Mouse (Mus musculus): ENCODE measurements around the gene Snrpd3. TPM values are rescaled to one million over a fixed set of nuclear protein-coding genes. Genes with fewer than 3 reads are reported as not detected.
"Not testable (repeated sequence)": the region's sequence is repeated elsewhere in the genome, so short reads cannot be mapped to it uniquely, and the experiment has no call there.

The Snrpd3 gene
- total RNA-seq, 2 experiments from 2014 or later, result 62.0 to 74.5 TPM

DNA sequence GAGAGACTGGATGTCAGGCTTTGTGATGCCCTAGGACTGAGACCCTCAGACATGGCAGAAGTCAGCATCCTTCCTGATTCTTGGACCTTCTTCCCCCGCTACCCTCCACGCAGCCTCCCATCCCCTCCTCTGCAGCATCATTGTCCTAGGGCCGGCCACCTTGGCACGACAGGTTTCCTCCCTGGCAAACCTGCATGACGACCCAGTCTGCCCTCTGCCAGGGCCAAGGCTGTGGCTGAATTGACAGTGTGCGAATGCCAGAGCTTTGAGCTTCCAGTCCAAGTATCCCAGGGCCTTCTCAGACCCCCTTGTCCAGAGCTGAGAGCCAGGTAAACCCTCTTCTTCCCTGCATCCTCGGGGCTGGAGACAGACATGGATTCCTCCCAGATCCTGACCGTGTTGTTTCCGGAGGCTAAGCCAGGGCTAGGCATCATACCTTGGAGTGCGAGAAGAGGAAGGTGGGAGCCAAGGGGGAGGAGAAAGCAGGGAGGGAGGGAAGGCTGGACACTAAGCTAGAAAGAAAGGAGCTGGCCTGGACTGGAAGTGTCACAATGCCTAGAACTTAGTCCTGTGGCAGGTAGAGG is 43.8 kb downstream of the Snrpd3 start, which contains the start of gene Ggt1:
Gene Ggt1 (plus strand): TSS at position 534 of the 584 bp plus-strand sequence.
- DNase-seq, result no peak
- intact Hi-C loops (cut with DNase I), result no loop called here

DNA sequence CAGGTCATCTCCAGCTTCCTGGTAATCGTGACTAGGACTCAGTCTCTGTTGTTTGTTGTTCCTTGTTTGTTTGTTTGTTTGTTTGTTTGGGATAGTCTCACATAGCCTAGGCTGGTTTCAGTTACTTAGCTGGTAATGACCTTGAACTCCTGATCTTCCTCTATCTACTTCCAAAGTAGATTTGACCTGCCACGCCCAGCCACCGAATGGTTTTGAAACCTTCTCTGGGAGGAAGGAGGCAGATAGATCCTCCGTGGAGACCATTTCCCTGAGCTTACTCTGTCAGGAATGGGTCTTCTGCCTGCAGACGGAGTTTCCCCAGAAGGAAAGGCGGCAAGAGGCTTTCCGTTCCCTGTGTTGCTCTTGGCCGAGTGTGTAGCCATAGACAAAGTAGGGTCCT is 45.2 kb downstream of the Snrpd3 start:
- intact Hi-C loops (cut with DNase I), result no loop called here
- no peak for DNase-seq

DNA sequence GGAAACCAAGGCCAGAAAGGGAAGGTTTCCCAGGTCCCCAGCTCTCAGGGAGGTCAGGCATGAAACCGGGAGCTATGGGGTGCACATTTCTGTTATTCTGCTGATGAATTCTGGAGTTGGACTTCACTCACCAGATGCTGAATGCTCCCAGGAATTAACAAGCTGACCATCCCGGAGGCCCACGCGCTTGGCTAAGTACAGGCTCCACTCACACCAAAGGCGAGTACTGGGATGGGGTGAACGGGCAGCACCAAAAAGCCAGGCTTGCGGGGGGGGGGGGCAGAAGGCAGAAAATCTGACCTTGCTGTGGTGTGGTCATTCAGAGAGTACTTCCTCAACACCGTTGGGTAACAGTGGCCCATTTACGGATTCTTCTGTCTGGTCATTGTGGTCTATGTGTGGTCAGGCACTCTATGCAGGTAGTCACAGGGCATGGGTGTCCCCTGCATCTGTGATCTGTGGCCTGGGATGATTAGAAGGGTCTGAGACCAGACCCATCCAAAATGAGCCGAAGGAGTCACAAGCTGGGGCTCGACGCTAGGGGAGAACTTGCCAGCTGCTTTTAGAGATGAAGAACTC is 47.4 kb downstream of the Snrpd3 start:
- DNase-seq, result no peak
- intact Hi-C loops (cut with DNase I), result no loop called here

DNA sequence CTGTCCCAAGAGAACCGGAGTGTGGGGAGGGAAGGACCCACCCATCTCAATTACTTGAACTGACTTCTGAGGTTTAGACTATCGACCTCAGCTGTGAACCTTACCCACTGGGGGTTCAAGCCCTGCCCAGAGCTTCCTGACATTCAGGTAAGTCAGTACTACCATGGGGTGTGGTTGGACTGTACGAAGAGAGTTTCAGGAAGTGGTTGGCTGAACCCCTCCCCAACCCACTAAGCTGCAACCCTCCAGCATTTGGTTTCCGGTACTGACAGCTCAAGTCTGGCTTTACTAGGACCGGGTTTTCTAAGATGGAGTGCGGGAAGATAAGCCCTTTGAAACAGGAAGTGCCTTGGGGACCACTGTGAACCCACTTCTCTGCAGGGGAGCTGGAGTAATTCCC is 48.1 kb downstream of the Snrpd3 start:
- intact Hi-C loops (cut with DNase I), result no loop called here

DNA sequence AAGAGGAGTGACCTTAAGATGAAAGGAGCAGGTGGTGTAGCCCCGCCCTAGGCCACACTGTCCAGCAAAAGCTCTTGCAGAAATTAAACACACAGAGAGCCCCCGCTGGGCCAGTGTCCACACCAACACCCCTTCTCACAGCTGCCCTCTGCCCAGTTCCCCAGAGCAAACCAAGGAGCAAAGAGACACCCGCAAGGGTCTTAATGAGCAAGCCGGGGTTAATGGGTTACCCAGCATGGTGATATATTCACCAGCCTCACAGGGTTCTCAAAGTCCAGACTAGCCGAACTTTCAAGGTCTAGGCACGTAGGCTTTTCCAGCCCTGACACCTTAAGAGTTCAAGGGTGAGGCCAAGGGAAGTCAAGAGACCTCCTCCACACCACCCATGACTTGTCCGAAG is 48.6 kb downstream of the Snrpd3 start:
- no peak for DNase-seq
- intact Hi-C loops (cut with DNase I), result no loop called here

More for the DNA sequence above, 48.1 kb downstream of the Snrpd3 start:
- no peak for DNase-seq

DNA sequence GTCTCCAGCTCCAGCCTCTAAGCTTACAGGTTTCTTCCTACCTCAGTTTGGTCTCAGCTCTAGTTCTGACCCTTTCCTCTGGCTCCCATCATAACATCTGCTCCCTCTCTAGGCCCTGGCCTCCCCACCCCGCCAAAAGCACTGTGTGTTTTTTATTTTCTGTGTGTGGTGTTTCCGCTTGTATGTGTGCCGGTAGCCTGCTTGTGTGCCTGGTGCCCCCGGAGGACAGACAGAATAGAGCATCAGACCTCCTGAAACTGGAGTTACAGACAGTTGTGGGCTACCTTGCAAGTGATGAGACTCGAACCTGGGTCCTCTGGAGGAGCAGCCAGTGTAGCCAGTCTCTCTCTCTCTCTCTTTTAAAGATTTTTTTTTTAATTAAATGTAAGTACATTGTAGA is 49.0 kb downstream of the Snrpd3 start:
- no peak for DNase-seq
- intact Hi-C loops (cut with DNase I), result no loop called here

DNA sequence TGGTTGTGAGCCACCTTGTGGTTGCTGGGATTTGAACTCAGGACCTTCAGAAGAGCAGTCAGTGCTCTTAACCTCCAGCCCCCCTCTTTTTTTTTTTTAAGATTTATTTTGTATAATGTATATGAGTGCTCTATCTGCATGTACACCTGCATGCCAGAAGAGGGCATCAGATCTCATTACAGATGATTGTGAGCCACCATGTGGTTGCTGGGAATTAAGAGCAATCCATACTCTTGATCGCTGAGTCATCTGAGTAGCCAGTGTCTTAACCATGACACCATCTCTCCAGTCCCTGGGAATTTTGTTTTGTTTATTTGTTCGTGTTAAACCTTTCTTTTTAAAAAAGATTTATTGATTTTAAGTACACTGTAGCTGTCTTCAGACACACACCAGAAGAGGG is 49.4 kb downstream of the Snrpd3 start:
- DNase-seq; intact Hi-C loops (cut with DNase I): not testable (repeated sequence)

DNA sequence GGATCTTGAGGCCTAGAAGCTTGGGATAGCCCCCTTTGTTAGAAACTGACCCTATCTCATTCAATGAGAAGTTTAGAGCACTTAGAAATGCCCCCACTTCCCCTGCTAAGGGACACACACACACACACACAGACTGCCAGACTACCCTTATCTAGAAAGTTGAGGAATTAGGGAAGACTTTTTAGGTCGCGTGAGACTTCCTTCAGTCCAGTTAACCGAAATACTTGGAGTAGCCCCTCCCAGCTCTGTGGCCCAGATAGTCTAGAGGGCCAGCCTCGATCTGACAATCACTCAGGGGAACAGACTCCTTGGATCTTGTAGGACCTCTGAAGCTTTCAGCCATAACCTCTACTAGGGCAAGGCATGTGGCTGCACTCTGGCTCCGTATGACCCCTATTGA is 50.7 kb downstream of the Snrpd3 start:
- peak in 1 of 2 experiments; percentile 1 for DNase-seq
- intact Hi-C loops (cut with DNase I), result no loop called here

DNA sequence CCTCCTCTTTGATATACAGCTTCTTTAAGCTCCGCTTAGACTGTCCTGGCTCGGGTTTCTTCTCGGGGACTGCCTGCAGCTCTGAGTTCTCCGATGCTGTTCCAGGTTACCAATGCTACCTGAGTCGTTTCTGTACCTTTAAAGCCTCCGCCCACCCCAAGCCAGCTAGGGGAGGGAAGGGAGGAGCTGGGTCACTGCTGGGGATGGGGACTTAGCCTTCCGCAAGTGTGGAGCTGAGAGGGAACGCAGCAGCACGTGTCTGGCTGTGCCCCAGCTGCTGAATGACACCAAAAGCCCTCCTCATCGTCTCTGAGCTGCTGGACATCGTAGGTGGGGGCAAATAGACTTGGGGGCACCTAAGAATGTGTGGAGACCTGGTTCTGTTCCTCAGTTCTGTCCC is 51.1 kb downstream of the Snrpd3 start:
- no peak for DNase-seq
- intact Hi-C loops (cut with DNase I), result no loop called here

DNA sequence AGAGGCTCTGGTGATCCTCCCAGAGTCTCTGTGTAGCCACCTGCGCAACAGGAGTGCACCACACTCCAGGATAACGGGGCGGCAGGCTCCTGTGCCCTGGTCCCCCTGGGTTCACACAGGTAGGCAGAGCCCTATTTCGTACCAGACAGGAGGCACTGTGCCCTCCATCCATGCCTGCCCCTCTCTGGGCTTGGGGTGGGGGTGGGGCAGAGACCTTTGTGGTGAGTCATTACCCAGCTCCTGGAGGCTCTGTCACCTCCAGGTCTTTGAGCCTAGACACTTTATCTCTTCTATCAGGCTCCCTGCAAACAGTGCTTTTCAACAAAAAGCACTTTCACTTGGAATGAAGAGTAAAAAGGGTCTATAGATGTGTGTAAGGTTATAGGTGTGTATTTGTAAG is 51.5 kb downstream of the Snrpd3 start:
- intact Hi-C loops (cut with DNase I), result no loop called here
- no peak for DNase-seq

DNA sequence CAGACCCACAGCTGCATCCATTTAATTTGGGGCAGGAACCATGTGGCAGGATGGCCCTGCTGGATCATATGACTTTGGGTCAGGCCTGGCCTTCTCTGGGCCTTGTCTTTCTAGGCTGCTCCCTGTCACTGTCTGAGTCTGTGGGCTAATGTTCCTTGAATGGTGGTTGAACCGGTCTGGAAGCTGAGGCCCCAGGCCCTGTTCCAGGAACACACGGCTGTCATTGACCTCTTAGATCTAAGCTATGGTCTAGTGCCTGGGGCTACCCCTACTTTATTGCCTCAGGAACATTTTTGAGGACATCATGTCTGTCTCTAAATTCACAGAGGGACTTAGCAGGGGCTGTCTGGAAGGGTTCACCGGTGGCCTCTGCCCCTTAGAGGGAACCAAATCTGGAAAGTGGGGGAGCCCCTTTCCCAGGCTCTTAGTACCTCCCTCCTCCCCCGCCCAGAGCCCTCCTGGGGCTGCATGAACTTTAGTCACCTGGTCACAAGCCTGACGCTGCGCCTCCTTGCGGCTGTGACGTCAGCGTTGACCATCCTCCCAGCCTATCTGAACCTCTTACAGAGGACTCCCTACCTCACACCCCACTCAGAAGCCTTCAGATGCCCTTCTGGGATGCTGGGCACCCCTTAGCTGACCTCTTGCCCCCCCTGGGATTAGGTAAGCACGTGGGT is 53.8 kb downstream of the Snrpd3 start:
- no peak for DNase-seq
- intact Hi-C loops (cut with DNase I), result no loop called here

DNA sequence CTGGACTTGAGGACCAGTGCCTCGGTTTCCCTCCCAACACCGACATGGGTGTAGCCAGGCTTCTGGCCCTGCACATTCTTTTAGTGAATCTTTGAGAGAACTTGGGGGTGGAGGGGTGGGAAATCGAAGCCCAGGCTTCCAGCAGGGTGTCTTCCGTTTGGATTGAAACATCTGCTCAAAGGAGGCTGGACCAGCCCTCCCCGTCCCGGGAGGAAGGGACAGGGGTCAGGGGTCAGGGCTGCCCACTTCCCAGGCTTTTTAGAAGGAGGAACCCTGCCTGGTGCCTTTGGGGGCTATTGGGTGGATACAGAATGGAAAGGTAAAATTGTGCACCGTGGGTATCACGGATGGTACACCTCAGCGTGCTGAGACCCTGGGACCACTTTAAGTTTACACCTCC is 54.6 kb downstream of the Snrpd3 start:
- intact Hi-C loops (cut with DNase I), result no loop called here
- no peak for DNase-seq

DNA sequence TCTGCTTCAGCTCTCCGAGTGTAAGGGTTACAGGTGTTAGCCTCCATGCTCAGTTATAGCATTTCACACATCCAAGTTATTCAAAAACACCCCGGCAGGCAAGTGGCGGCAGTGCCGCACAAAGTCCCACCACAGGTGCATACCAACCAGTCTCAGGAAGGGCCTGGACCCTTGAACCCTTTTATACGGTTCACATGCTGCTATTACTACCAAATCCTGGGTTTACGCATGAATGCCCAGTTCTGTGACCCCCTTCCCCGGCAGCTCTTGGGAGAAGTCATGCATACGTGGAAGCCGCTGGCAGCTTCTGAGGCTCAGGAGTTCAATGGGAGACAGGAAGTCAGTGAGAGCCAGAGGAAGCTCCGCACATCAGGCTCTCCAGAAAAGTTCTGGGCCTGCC is 55.8 kb downstream of the Snrpd3 start:
- intact Hi-C loops (cut with DNase I), result no loop called here
- DNase-seq, result no peak

DNA sequence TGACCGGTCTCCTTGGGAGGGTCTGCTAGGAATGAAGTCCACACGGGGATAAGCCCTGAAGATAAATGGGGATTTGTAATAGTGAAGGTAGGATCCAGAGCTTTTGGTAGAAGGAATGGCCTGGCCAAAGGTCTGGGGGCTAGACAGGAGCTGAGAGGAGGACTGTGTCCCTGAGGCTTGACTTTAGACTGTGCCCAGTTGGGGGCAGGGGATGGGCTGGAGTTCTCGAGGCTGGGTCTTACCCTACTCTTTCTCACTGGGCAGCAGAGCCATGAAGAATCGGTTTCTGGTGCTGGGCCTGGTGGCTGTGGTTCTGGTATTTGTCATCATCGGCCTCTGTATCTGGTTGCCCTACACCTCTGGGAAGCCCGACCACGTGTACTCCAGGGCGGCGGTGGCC is 56.6 kb downstream of the Snrpd3 start:
- no peak for DNase-seq
- intact Hi-C loops (cut with DNase I), result no loop called here

DNA sequence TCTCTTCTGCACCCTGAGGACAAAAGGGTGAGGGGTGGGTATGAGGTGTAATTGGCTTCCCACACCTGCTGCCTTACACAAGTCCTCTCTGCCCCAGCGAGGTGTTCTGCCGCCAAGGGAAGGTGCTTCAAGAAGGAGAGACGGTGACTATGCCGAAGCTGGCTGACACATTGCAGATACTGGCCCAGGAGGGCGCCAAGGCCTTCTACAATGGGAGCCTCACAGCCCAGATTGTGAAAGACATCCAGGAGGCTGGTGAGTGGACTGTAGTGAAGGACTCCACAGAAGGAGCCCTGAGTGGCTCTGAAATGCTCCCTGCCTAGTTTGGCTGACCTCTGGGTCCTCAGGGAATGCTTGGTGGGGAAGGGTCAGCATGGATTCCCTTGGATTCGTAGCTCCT is 61.8 kb downstream of the Snrpd3 start:
- intact Hi-C loops (cut with DNase I), result no loop called here
- no peak for DNase-seq

DNA sequence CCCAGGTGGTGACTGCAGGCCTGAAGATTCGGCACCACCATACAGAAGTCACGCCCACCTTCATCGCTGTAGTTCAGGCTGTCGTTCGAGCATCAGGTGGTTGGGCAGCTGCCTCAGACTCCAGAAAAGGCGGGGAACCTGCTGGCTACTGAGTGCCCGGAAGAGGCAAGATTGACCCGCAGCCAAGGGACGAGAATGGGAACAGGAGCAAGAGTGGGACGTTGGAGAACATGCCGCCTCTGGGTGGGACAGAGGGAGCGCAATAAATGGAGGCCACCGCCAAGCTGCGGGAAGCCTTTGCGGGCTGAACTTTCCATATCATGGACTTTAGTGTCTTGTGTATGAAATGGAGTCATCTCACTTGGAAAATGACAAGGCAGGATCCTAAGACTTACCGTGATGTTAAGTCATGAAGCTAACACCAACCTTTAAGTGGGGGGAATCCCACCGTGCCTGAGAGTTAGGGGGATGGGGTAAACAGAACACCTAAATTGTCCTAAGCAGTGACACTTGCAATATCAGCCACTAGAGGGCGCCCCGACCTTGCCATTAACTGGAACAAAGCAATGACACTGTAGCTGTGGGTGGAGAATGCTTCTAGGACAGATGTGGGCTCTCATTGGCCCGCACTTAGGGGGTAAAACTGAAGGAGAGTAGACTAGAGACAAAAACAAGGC is 68.7 kb downstream of the Snrpd3 start:
- peak; percentile 86 to 88 for DNase-seq
- intact Hi-C loops (cut with DNase I), result loop anchor here (2.0 to 5.0 kb wide), 3 partner anchors 117 to 363 kb away; no protein-coding TSS in a partner anchor

DNA sequence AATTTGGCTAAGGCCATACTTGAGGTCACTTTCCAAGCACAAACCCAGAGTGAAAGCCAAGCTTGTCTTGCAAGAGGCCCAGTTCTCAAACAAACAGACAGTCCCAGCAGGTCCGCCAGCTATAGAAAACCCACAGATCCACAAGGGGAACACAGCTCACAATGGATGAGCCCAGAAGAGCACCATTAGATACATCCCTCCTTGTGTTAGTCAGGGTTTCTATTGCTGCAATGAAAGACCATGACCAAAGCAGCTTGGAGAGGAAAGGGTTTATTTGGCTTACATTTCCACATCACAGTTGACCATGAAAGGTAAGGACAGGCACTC is 69.2 kb downstream of the Snrpd3 start:
- intact Hi-C loops (cut with DNase I), result loop anchor here (2.0 to 5.0 kb wide), 3 partner anchors 116 to 362 kb away; no protein-coding TSS in a partner anchor
- DNase-seq, result no peak

Other genes starting within 250 kb of the Snrpd3 start
- gene Adora2a, start 200.7 kb upstream of the Snrpd3 start, total RNA-seq (2021), result 1 to 10 TPM; 1.6 to 1.9 TPM
- not detected for gene Upb1, start 116.4 kb upstream of the Snrpd3 start, total RNA-seq (2021)
- 10 to 100 TPM; 55.5 to 71.5 TPM for gene Gucd1, start 421 bp downstream of the Snrpd3 start, total RNA-seq (2021)
- gene Lrrc75b, start 42.8 kb downstream of the Snrpd3 start, total RNA-seq (2021), result under 1 TPM; 0.20 to 0.64 TPM
- under 1 TPM in 1 of 2 experiments, not detected in 1; 0.33 TPM for gene Ggt1, start 44.1 kb downstream of the Snrpd3 start, total RNA-seq (2021)
- gene Ggt5, start 71.8 kb downstream of the Snrpd3 start, total RNA-seq (2021), result 1 to 10 TPM; 3.0 to 5.2 TPM
- 1 to 10 TPM in 1 of 2 experiments, under 1 TPM in 1; 0.99 to 1.4 TPM for gene Susd2, start 126.5 kb downstream of the Snrpd3 start, total RNA-seq (2021)
- 1 to 10 TPM; 7.3 to 8.7 TPM for gene Cabin1, start 246.8 kb downstream of the Snrpd3 start, total RNA-seq (2021)